ENCODE assay signal across 11 mouse cellular contexts in genomic region chr16:21998061-21998460, GRCm38 (mm10). TPM values are rescaled to one million over a fixed set of nuclear protein-coding genes. Genes with fewer than 3 reads are reported as not detected.
DNase-seq lines count a peak whose midpoint lies in the region; ATAC-seq and TF ChIP-seq lines count a peak whose summit lies in the region.
"Had no signal": no experiment of that assay in that cellular context is flagged by ENCODE, and none has a peak within 500 bp of the region (broad histone marks: within the 10 kb centered on the region; RNA-seq: fewer than 3 reads in every experiment).

No protein-coding gene starts in this region.

- H3K4me3 ChIP-seq in liver, embryonic 12.5 days, result no peak overlapping the region
- no peak overlapping the region for H3K4me3 ChIP-seq in liver, embryonic 11.5 days (ENCODE audit: low read depth, low read length)
- no peak overlapping the region for H3K4me3 ChIP-seq in intestine, postnatal 0 days (ENCODE audit: low read depth, low read length)
- no peak overlapping the region for H3K4me3 ChIP-seq in stomach, embryonic 15.5 days (replicated peaks)
- no peak overlapping the region for H3K4me3 ChIP-seq in hindbrain, embryonic 16.5 days (ENCODE audit: low read length)
- H3K4me3 ChIP-seq: embryonic facial prominence, embryonic 12.5 days; gastrocnemius, adult 2 months had no signal

- WGBS in liver, embryonic 12.5 days (ENCODE audit: insufficient replicate concordance), result 65% methylated on average over 5 of the region's 5 CpGs
- 74% methylated on average over 5 of the region's 5 CpGs for WGBS in liver, embryonic 11.5 days
- 37% methylated on average over 5 of the region's 5 CpGs for WGBS in intestine, postnatal 0 days
- 49% methylated on average over 5 of the region's 5 CpGs for WGBS in stomach, embryonic 15.5 days
- 84% methylated on average over 5 of the region's 5 CpGs for WGBS in hindbrain, embryonic 16.5 days

- peak overlapping the region; percentile 92 for H3K27ac ChIP-seq in liver, embryonic 12.5 days
- H3K27ac ChIP-seq in liver, embryonic 11.5 days (ENCODE audit: low read depth, low read length), result no peak overlapping the region
- H3K27ac ChIP-seq in intestine, postnatal 0 days (ENCODE audit: low read depth, low read length), result peak overlapping the region; percentile 86
- H3K27ac ChIP-seq in stomach, embryonic 15.5 days, result peak overlapping the region; percentile 84
- H3K27ac ChIP-seq in hindbrain, embryonic 16.5 days (ENCODE audit: low read depth, low read length), result no peak overlapping the region
- H3K27ac ChIP-seq: embryonic facial prominence, embryonic 12.5 days; gastrocnemius, adult 2 months had no signal

- no peak for ATAC-seq in liver, embryonic 12.5 days
- ATAC-seq in liver, embryonic 11.5 days (replicated peaks; ENCODE audit: low FRiP score), result no peak
- peak; percentile 36 for ATAC-seq in intestine, postnatal 0 days
- no peak; the same call in 1 of the 2 replicates for ATAC-seq in stomach, embryonic 15.5 days (ENCODE audit: insufficient read depth, low FRiP score, low read depth)
- ATAC-seq in hindbrain, embryonic 16.5 days, result no peak

- no peaks in the 10 kb centered on the region for H3K27me3 ChIP-seq in liver, embryonic 12.5 days (replicated peaks)
- H3K27me3 ChIP-seq in liver, embryonic 11.5 days (replicated peaks; ENCODE audit: control insufficient read depth, insufficient read depth, low read length), result no peaks in the 10 kb centered on the region
- no peaks in the 10 kb centered on the region for H3K27me3 ChIP-seq in intestine, postnatal 0 days (replicated peaks; ENCODE audit: control insufficient read depth, insufficient read depth, low read length)
- H3K27me3 ChIP-seq in stomach, embryonic 15.5 days (replicated peaks), result no peaks in the 10 kb centered on the region
- no peaks in the 10 kb centered on the region for H3K27me3 ChIP-seq in hindbrain, embryonic 16.5 days (replicated peaks; ENCODE audit: control insufficient read depth, insufficient read depth, low read length)
- H3K27me3 ChIP-seq: embryonic facial prominence, embryonic 12.5 days had no signal

- peaks cover 44% of the 10 kb centered on the region for H3K4me1 ChIP-seq in liver, embryonic 12.5 days
- H3K4me1 ChIP-seq in liver, embryonic 11.5 days (replicated peaks; ENCODE audit: control insufficient read depth, insufficient read depth, low read length), result peaks cover 26% of the 10 kb centered on the region
- 0 out of 2 replicates have a peak, but pooled peaks cover 5% of the 10 kb centered on the region for H3K4me1 ChIP-seq in intestine, postnatal 0 days (replicated peaks; ENCODE audit: control insufficient read depth, insufficient read depth, low read length)
- no peaks in the 10 kb centered on the region; the same call in 1 of the 2 replicates for H3K4me1 ChIP-seq in stomach, embryonic 15.5 days
- peaks cover 4% of the 10 kb centered on the region; the same call in 1 of the 2 replicates for H3K4me1 ChIP-seq in hindbrain, embryonic 16.5 days (ENCODE audit: control insufficient read depth, insufficient read depth, low read depth, low read length)

- H3K36me3 ChIP-seq in liver, embryonic 12.5 days, result no peaks in the 10 kb centered on the region
- no peaks in the 10 kb centered on the region for H3K36me3 ChIP-seq in liver, embryonic 11.5 days (ENCODE audit: control insufficient read depth, insufficient read depth, low read length)
- no peaks in the 10 kb centered on the region for H3K36me3 ChIP-seq in intestine, postnatal 0 days (ENCODE audit: control insufficient read depth, insufficient read depth)
- no peaks in the 10 kb centered on the region for H3K36me3 ChIP-seq in stomach, embryonic 15.5 days
- H3K36me3 ChIP-seq in hindbrain, embryonic 16.5 days (ENCODE audit: control insufficient read depth, insufficient read depth, low read length), result no peaks in the 10 kb centered on the region
- H3K36me3 ChIP-seq: embryonic facial prominence, embryonic 12.5 days had no signal

- no peak for TF ChIP-seq CTCF in intestine, postnatal 0 days (IDR thresholded peaks at IDR 0.05; ENCODE audit: low read depth)

- no peak for DNase-seq in liver, embryonic 11.5 days (ENCODE audit: low spot score)
- peak; percentile 83 for DNase-seq in adrenal gland, adult 2 months
- DNase-seq in ovary, postnatal 36 days (ENCODE audit: low spot score), result no peak
- DNase-seq: gastrocnemius, adult 2 months; kidney, postnatal 10 days; thymus, adult 2 months had no signal

- H3K9ac ChIP-seq in liver, embryonic 12.5 days, result peak overlapping the region; percentile 64; the same call in 1 of the 2 replicates
- H3K9ac ChIP-seq in liver, embryonic 11.5 days (ENCODE audit: low read depth, low read length), result no peak overlapping the region
- no peak overlapping the region for H3K9ac ChIP-seq in intestine, postnatal 0 days (ENCODE audit: low read depth, low read length)
- no peak overlapping the region for H3K9ac ChIP-seq in stomach, embryonic 15.5 days
- no peak overlapping the region for H3K9ac ChIP-seq in hindbrain, embryonic 16.5 days (ENCODE audit: low read depth, low read length)
- H3K9ac ChIP-seq: embryonic facial prominence, embryonic 12.5 days had no signal

- H3K4me2 ChIP-seq in liver, embryonic 12.5 days, result no peak overlapping the region
- no peak overlapping the region for H3K4me2 ChIP-seq in liver, embryonic 11.5 days
- no peak overlapping the region for H3K4me2 ChIP-seq in intestine, postnatal 0 days (replicated peaks; ENCODE audit: low read depth)
- H3K4me2 ChIP-seq in stomach, embryonic 15.5 days, result no peak overlapping the region
- H3K4me2 ChIP-seq in hindbrain, embryonic 16.5 days (ENCODE audit: low read length), result no peak overlapping the region
- H3K4me2 ChIP-seq: embryonic facial prominence, embryonic 12.5 days had no signal

- H3K9me3 ChIP-seq in liver, embryonic 12.5 days (replicated peaks), result no peaks in the 10 kb centered on the region
- H3K9me3 ChIP-seq in liver, embryonic 11.5 days (ENCODE audit: control insufficient read depth, low read length), result no peaks in the 10 kb centered on the region
- H3K9me3 ChIP-seq in intestine, postnatal 0 days (ENCODE audit: control insufficient read depth), result no peaks in the 10 kb centered on the region
- H3K9me3 ChIP-seq in stomach, embryonic 15.5 days, result no peaks in the 10 kb centered on the region
- no peaks in the 10 kb centered on the region for H3K9me3 ChIP-seq in hindbrain, embryonic 16.5 days (ENCODE audit: control insufficient read depth, low read length)
- H3K9me3 ChIP-seq: embryonic facial prominence, embryonic 12.5 days had no signal

RNA-seq across cellular contexts. Expression of gene Liph, which starts 2.6 kb away (rescaled TPM):
- polyA plus RNA-seq in liver, embryonic 12.5 days (2016; fragmentation: Nextera tagmentation; extraction: Ambion mirVana), result 1.0 and 1.4 TPM in 2 replicates
- 1.5 and 2.3 TPM in 2 replicates for polyA plus RNA-seq in liver, embryonic 11.5 days (2014; fragmentation: Nextera tagmentation; extraction: Ambion mirVana)
- total RNA-seq in adrenal gland, adult 2 months (2021), result under 1 TPM; 0.26 to 0.79 TPM
- 0.03 TPM in 1 of 2 replicates, not detected in the other for polyA plus RNA-seq in adrenal gland, adult 2 months (2012; rRNA removed)
- polyA plus RNA-seq in intestine, postnatal 0 days (2015; fragmentation: Nextera tagmentation; extraction: Ambion mirVana), result 48.8 and 51.6 TPM in 2 replicates
- polyA plus RNA-seq in stomach, embryonic 15.5 days (2015; fragmentation: Nextera tagmentation; extraction: Ambion mirVana), result 15.9 and 21.4 TPM in 2 replicates
- polyA plus RNA-seq in hindbrain, embryonic 16.5 days (2015; fragmentation: Nextera tagmentation; extraction: Ambion mirVana), result 0.77 and 1.0 TPM in 2 replicates
- total RNA-seq: gastrocnemius, adult 2 months had no signal

RNA-seq across cellular contexts. Expression of gene Senp2, which starts 11.2 kb away (rescaled TPM):
- 55.9 and 59.5 TPM in 2 replicates for polyA plus RNA-seq in liver, embryonic 12.5 days (2016; fragmentation: Nextera tagmentation; extraction: Ambion mirVana)
- 65.1 and 70.5 TPM in 2 replicates for polyA plus RNA-seq in liver, embryonic 11.5 days (2014; fragmentation: Nextera tagmentation; extraction: Ambion mirVana)
- total RNA-seq in adrenal gland, adult 2 months (2021), result 10 to 100 TPM; 33.0 to 64.4 TPM
- 3.6 and 3.7 TPM in 2 replicates for polyA plus RNA-seq in adrenal gland, adult 2 months (2012; rRNA removed)
- polyA plus RNA-seq in intestine, postnatal 0 days (2015; fragmentation: Nextera tagmentation; extraction: Ambion mirVana), result 17.8 and 20.4 TPM in 2 replicates
- polyA plus RNA-seq in stomach, embryonic 15.5 days (2015; fragmentation: Nextera tagmentation; extraction: Ambion mirVana), result 42.4 and 42.9 TPM in 2 replicates
- polyA plus RNA-seq in hindbrain, embryonic 16.5 days (2015; fragmentation: Nextera tagmentation; extraction: Ambion mirVana), result 43.1 and 45.5 TPM in 2 replicates

RNA-seq across cellular contexts. Expression of gene Tmem41a, which starts 50.7 kb away (rescaled TPM):
- polyA plus RNA-seq in liver, embryonic 12.5 days (2016; fragmentation: Nextera tagmentation; extraction: Ambion mirVana), result 31.7 and 32.8 TPM in 2 replicates
- polyA plus RNA-seq in liver, embryonic 11.5 days (2014; fragmentation: Nextera tagmentation; extraction: Ambion mirVana), result 50.9 and 51.5 TPM in 2 replicates
- total RNA-seq in adrenal gland, adult 2 months (2021), result 10 to 100 TPM; 13.6 to 23.5 TPM
- polyA plus RNA-seq in adrenal gland, adult 2 months (2012; rRNA removed), result 12.9 and 15.2 TPM in 2 replicates
- 215 and 219 TPM in 2 replicates for polyA plus RNA-seq in intestine, postnatal 0 days (2015; fragmentation: Nextera tagmentation; extraction: Ambion mirVana)
- polyA plus RNA-seq in stomach, embryonic 15.5 days (2015; fragmentation: Nextera tagmentation; extraction: Ambion mirVana), result 40.6 and 42.0 TPM in 2 replicates
- polyA plus RNA-seq in hindbrain, embryonic 16.5 days (2015; fragmentation: Nextera tagmentation; extraction: Ambion mirVana), result 51.5 and 53.6 TPM in 2 replicates

Comparison
In these comparisons a context has a peak if more than half of its experiments do, and no peak if none do; other contexts are left out.
1. H3K27ac ChIP-seq: peak in liver, embryonic 12.5 days (single experiment), intestine, postnatal 0 days (single experiment) and stomach, embryonic 15.5 days (single experiment); none in liver, embryonic 11.5 days (single experiment) and hindbrain, embryonic 16.5 days (single experiment).